Mouse (Mus musculus) left cerebral cortex, postnatal 25 days (tissue): ENCODE data around the gene Hif3a. TPM values are rescaled to one million over a fixed set of nuclear protein-coding genes. Genes with fewer than 3 reads are reported as not detected.
A peak's percentile ranks its signal among the peaks of the same experiment; 100 is the strongest.

Source experiments
- DNase-seq, 2 experiments: peaks; one replicate each; pipeline ENCODE4 v3.0.0; 2022; ENCODE audit warnings: low spot score in 2 of 2, mixed read lengths in 1 of 2
- intact Hi-C: fragments of 180-260 bp; cut with DNase I; formaldehyde crosslinking; loops from one replicate; pipeline ENCODE4 v1.15.1; 2025
- total RNA-seq, 2 experiments: library from RNA; stranded (reverse); gene quantifications; 2 replicates each; pipeline ENCODE4 v1.2.3; 2021

Hif3a gene
- total RNA-seq, 2 experiments from 2014 or later: 5.3 to 8.5 TPM

- DNase-seq: peak; percentile 82 to 87
- intact Hi-C loops: loop anchor here (1.0 to 2.0 kb wide), 4 partner anchors 50 to 70 kb away; no protein-coding TSS in a partner anchor
Observed at GRCm38 (mm10) chr7:17002375-17003195, 59.6 kb downstream of the Hif3a start.

GRCm38 (mm10) chr7:16999650-17000049, 62.6 kb downstream of the Hif3a start:
- DNase-seq: peak; percentile 86 to 89
- intact Hi-C loops: no loop called here

- intact Hi-C loops: no loop called here
Observed at GRCm38 (mm10) chr7:16999233-16999632, 63.0 kb downstream of the Hif3a start.

GRCm38 (mm10) chr7:16995345-16995744, 66.9 kb downstream of the Hif3a start:
- no peak for DNase-seq
- intact Hi-C loops: no loop called here

More at GRCm38 (mm10) chr7:16999233-16999632, 63.0 kb downstream of the Hif3a start:
- no peak for DNase-seq

- intact Hi-C loops: no loop called here
- DNase-seq: no peak
Observed at GRCm38 (mm10) chr7:16994400-16994799, 67.8 kb downstream of the Hif3a start.

GRCm38 (mm10) chr7:16993651-16994399, 68.4 kb downstream of the Hif3a start:
- intact Hi-C loops: no loop called here
- DNase-seq: no peak

GRCm38 (mm10) chr7:16992451-16992807, 69.8 kb downstream of the Hif3a start, which contains the start of gene Ccdc8:
TSS of gene Ccdc8 (plus strand) at chr7:16992708.
- intact Hi-C loops: no loop called here

GRCm38 (mm10) chr7:16991681-16992450, 70.4 kb downstream of the Hif3a start:
- intact Hi-C loops: no loop called here
- DNase-seq: no peak

More at GRCm38 (mm10) chr7:16992451-16992807, 69.8 kb downstream of the Hif3a start, which contains the start of gene Ccdc8:
- DNase-seq: no peak

GRCm38 (mm10) chr7:16990006-16990744, 72.1 kb downstream of the Hif3a start:
- intact Hi-C loops: no loop called here
- no peak for DNase-seq

- no peak for DNase-seq
- intact Hi-C loops: no loop called here
Observed at GRCm38 (mm10) chr7:16988405-16988804, 73.8 kb downstream of the Hif3a start.

GRCm38 (mm10) chr7:16987541-16988149, 74.6 kb downstream of the Hif3a start:
- no peak for DNase-seq
- intact Hi-C loops: no loop called here

- intact Hi-C loops: no loop called here
- DNase-seq: peak; percentile 91 to 95
Observed at GRCm38 (mm10) chr7:16982859-16983568, 79.2 kb downstream of the Hif3a start, which contains the start of gene Gm42372. TSS of gene Gm42372 (plus strand) at chr7:16983086.

Other genes with a start within 250 kb of the Hif3a start
- 100 to 1,000 TPM; 314 to 335 TPM for gene Strn4, start 246.5 kb downstream of the Hif3a start, total RNA-seq
- 10 to 100 TPM; 47.7 to 50.8 TPM for gene Fkrp, start 245.7 kb downstream of the Hif3a start, total RNA-seq
- gene Prkd2, start 219.5 kb downstream of the Hif3a start, total RNA-seq: 1 to 10 TPM; 3.8 to 7.3 TPM
- gene Dact3, start 187.1 kb downstream of the Hif3a start, total RNA-seq: 100 to 1,000 TPM; 176 to 184 TPM
- gene Gng8, start 170.6 kb downstream of the Hif3a start, total RNA-seq: 1 to 10 TPM; 2.5 to 4.0 TPM
- under 1 TPM; 0.14 to 0.16 TPM for gene Ptgir, start 155.9 kb downstream of the Hif3a start, total RNA-seq
- gene Calm3, start 138.3 kb downstream of the Hif3a start, total RNA-seq: 1,000 to 10,000 TPM; 1,837 to 1,919 TPM
- gene Pnmal2, start 117.7 kb downstream of the Hif3a start, total RNA-seq: 100 to 1,000 TPM; 268 to 274 TPM
- 100 to 1,000 TPM; 107 to 115 TPM for gene Pnmal1, start 102.7 kb downstream of the Hif3a start, total RNA-seq
- 10 to 100 TPM; 62.3 to 64.9 TPM for gene Gm42372, start 79.3 kb downstream of the Hif3a start, total RNA-seq
- 1 to 10 TPM; 2.4 to 2.6 TPM for gene Ccdc8, start 69.7 kb downstream of the Hif3a start, total RNA-seq
- gene Ppp5c, start 34.5 kb downstream of the Hif3a start, total RNA-seq: 100 to 1,000 TPM; 167 to 169 TPM
- gene Psg16, start 11.6 kb upstream of the Hif3a start, total RNA-seq: 1 to 10 TPM; 4.1 to 5.5 TPM
- gene Ceacam3, start 87.9 kb upstream of the Hif3a start, total RNA-seq: not detected
- not detected for gene Psg29, start 141.1 kb upstream of the Hif3a start, total RNA-seq